Mouse (Mus musculus): ENCODE results near the gene Bst1.

- TF ChIP-seq GATA1 (IDR thresholded peaks at IDR 0.05; ENCODE audit: low read length) (no peak), TAL1 (IDR thresholded peaks at IDR 0.05; ENCODE audit: low read length) (no peak)
These were observed 47.1 kb upstream of the Bst1 start for GRCm38 (mm10) chr5:43771555-43771954.
